7 mouse cellular contexts compared by ENCODE assay signal in the genomic region with DNA sequence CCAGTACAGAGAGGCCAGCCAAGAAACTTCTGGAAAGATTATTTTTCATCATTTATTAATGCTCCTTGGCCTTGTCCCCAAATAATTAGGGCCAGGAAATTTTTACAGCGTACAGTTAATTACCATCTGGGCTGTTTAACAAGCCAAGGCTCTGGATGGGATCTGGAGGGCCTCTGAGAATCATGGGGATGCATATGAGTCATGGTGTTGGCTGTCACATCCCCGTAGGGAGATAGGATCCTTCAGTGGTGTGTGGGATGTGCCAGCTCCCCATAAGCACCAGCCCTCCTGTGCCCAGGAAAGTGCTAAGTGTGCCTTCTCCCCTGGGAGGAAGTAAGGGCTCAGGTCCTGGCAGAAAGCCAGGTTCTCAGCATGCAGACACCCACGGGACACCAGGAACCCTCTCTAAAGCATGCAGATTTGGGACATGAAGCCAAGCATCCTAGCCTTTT.
DNase-seq lines count a peak whose midpoint lies in the region.

No protein-coding gene starts in this region.

- peak; percentile 79 for DNase-seq in right cerebral cortex, adult 18-20 months
- no peak for DNase-seq in right cerebral cortex, postnatal 4 days
- peak; percentile 21 to 31 for DNase-seq in gastrocnemius, adult 8-10 months (ENCODE audit: low spot score in 2 of 2)
- DNase-seq in kidney, postnatal 14 days = peak; percentile 63
- DNase-seq in telencephalon, adult 2 months (ENCODE audit: low read depth, low spot score) = peak; percentile 76
- DNase-seq in spleen, postnatal 14 days (ENCODE audit: low spot score in 2 of 2) = no peak
- DNase-seq in lung, postnatal 14 days = no peak

Comparison
In these comparisons a context has a peak if more than half of its experiments do, and no peak if none do; other contexts are left out.
1. DNase-seq: peak in right cerebral cortex, adult 18-20 months (single experiment), gastrocnemius, adult 8-10 months (2 of 2), kidney, postnatal 14 days (single experiment) and telencephalon, adult 2 months (single experiment); none in right cerebral cortex, postnatal 4 days (single experiment), spleen, postnatal 14 days (0 of 2) and lung, postnatal 14 days (single experiment).